Mouse (Mus musculus) testis, postnatal 14 days (tissue): ENCODE results near the gene Bcap31.

Experiments
- DNase-seq: peaks from one replicate; pipeline ENCODE4 v3.0.0; 2021; ENCODE audit warnings: low spot score

The Bcap31 gene

DNA sequence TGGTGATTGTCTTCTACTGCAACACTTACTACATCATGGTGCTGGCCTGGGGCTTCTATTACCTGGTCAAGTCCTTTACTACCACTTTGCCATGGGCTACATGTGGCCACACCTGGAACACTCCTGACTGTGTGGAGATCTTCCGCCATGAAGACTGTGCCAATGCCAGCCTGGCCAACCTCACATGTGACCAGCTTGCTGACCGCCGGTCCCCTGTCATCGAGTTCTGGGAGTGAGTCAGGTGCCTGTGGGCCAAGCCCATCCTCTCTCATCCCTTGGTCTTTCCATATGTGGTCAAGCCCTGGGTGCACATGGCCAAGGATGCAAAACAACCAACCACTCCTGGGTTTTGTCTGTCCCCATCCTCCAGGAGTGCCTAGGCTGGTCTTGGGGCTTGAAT lies 39.3 kb downstream of the Bcap31 start:
- no peak for DNase-seq

DNA sequence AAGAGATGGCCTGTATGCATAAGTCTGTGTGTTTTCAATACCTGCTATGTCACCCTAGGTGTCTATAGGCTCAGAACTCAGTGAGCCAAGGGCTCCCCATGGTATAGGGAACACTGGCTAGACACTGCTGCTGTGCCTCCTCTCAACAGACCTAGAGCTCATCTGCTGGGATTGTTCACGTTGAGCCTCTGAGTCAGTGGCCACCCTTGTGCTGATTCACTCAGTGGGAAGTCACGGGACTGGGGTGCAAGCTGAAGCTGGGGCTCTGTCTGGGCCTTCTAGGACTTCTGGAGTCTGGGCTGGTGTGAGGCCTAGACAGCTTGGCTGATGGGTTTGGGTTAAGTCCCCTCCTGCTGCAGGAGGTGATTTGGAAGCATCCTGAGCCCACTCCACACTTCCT lies 40.7 kb downstream of the Bcap31 start:
- DNase-seq = no peak

DNA sequence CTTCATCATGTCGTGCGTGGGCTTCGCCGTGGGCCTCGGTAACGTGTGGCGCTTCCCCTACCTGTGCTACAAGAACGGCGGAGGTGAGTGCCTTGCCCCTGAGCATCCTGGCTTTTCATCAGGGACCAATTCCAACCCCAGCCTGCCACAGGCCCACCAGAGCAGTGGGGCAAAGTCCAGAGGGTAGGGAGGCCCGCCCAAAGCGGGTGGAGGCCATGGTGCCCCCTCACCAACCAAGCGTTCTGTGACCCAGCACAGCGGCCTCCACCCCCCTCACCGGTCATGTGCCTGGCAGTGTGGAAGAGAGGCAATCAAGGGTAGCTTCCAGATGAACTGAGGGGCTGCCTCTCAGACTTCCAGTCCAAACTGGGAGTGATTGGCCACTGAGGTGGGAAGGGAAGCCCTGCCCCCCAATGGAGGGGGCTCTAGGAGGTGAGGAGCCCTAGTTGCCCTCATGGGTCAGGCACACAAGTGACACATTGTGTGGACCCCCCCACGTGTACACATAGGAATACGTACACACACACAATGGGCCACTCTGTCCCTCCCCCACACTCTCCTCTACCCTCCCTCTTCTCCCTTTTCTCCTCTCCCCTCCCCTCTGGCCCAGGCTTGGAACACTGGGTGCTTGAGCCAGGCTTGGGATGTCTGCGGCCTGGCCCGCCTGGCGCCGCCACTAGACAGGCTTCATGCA lies 41.9 kb downstream of the Bcap31 start:
- peak; percentile 17 for DNase-seq

DNA sequence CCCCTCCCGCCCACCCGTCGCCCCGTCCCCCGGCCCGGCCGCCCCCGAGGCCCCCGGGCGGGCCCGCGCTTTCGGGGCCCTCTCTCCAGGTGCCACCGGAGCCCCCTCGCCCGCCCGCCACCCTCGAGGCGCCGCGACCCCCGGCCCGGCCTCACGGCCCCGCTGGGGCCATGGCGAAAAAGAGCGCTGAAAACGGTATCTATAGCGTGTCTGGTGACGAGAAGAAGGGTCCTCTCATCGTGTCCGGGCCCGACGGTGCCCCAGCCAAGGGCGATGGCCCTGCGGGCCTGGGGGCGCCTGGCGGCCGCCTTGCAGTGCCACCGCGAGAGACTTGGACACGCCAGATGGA lies 42.4 kb downstream of the Bcap31 start:
- DNase-seq = no peak

DNA sequence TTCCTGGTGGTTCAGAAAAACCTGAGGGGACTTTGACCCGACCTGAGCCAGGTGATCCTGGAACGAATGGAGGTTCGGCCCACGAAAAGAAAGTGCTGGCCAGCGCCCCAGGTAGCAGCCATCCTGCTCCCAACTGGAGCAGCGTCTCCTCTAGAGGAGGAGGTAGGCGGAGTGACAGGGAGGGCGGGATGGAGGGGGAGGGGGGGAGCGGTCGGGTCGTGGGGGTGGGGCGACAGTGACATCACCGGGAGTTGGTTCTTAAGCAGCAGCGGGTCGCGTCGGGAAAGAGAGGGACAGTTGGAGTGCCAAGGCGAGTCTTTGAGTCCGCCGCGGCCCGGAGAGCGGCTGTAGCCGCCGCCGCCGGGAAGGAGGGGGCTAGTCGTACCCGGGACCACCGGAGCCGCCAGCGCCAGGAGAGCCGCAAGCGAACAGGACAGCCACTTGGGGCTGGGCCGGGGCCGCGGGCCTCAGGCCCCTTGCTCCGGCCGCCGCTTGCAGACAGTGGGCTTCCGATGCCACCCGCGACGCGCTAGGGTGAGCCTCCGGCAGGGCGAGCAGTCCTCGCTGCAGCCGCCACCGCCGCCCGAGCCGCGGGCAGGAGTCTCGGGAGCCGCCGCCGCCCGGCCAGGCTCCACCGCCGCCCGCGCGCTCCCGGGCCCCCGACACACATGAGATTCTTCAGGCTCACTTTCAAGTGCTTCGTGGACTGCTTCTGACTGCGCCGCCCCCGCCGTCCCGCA lies 42.9 kb downstream of the Bcap31 start, which contains the start of gene Slc6a8:
TSS of gene Slc6a8 (plus strand) at position 272 of the 740 bp plus-strand sequence.
- peak; percentile 39 for DNase-seq

DNA sequence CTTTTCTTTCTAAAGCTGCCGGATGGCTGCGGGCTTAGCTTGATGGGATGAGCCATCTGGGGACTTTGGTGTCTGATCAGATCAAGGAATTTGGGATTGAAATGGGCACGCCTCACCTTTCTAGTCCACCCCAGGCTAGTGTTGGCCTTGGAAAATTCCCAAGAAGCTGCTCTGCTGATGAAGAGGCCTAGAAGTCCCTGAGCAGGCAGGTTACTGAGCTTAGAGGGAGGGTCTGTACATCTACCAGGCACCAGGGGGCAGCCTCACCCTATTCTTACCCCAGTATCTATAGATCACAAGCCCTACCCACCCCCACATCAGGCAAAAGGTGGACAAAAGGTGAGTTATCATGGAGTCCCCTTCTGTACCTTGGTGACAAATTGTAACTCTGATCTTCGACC lies 43.9 kb downstream of the Bcap31 start:
- no peak for DNase-seq

DNA sequence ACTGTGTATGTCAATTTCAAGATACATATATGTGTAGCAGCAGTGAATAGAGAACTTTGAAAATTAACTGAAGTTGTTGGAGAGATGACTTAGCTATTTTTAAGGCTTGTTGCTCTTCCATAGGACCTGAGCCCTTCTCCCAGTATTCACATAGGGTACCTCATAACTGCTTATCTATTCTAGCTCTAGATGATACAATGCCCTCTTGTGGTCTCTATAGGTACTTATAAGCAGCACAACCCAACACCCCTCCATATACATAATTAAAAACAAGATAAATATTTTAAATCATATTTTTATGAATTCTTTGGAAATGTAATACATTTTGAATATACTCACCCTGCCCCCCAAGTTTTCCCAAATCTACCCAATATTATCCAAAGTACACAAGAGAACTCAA lies 52.8 kb downstream of the Bcap31 start:
- no peak for DNase-seq

DNA sequence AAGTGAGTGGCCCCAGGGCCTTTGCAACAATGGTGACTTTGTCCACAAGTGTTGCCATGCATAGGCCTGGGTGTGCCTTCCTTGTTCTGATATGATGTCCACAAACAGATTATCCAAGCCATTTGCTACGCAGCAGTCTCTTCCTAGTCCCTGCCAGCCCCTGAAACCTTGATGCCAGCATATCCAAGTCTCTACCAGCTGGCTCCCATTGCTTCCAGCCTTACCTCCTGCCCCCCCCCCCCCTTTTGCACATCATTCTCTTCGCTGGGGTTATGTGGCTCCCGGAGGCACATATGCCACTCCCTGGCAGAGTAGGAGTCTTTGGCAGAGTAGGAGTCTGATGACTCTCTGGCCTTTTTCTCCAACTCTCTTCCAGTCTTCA lies 55.7 kb downstream of the Bcap31 start:
- no peak for DNase-seq

DNA sequence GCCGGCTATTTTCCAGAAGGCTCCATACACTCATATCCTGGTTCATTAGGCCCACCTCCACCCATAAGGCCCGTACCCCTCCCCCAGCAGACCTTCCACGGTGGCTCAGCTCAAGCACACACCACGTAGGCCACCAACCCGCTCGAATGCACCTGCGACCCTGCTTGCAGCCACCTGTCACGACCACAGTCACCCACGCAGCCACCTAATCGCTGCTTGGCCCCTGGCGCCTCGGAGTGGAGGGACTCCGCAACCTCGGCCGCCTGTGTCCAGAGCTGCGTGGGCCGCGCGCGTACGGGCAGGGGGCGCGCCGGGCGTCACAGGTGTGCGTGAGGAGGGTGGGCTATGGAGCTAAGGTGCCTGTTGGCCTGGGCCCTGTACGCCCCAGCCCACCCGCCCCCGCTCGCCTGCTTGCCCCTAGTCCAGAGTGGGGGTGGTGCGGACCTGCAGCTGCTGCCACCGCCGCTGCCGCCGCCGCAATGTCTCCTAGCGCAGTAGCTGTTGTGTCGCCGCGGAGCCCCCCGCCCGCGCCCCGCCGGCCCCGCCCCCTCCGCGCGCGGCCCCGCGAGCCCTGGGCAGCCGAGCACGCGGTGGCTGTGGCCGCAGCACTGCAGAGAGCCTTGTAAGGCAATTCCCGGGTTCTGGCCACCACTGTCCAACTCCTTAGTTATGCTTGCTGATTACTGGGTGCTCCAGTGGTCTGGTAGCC lies 56.2 kb downstream of the Bcap31 start, which contains the start of gene Pnck:
TSS of gene Pnck (minus strand) at position 543 of the 709 bp plus-strand sequence.
- DNase-seq = no peak

DNA sequence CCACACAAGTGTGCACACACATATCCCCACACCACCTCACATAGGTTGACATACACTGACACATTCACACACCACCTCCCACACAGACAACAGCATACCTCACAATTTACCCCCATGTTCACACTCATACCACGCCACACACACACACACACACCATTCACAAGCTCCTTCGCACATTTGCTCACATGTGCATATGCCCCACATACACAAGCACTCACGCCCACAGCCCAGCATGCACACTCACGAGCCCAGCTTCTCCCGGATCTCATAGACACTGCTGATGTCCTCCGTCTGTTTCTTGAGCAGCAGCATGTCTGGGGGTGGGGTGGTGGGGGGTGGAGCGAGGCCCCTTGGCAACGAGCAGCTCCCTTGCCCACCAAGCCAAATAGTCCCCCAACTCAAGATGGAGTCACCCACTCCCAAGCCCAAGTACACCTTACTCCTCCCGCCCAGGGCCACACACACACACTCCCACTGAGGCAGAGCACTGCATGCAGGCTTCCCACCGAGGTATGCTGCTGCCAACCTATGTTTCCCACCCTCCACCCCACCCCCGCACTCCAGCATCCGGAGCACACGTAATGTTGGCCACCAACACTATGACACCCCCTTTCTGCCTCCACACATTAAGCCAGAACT lies 56.9 kb downstream of the Bcap31 start:
- DNase-seq = no peak

DNA sequence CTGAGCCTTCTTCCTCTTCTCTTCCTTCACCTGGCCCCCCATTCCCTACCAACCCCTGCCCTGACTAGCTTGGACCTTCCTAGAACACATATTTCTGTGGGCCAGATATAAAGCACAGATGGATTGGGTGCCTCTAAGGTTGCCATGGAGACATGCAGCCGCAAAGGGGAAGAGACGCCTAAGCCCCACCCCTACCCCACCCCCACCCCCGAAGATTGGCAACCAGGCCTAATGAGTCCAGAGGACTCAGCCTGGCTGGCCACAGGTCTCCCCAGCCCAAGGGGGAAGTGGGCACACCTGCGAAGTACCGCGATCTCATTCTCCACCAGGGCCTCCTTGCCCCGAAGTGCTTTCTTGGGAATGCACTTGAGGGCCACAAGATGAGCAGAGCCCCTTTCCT lies 57.6 kb downstream of the Bcap31 start:
- no peak for DNase-seq

DNA sequence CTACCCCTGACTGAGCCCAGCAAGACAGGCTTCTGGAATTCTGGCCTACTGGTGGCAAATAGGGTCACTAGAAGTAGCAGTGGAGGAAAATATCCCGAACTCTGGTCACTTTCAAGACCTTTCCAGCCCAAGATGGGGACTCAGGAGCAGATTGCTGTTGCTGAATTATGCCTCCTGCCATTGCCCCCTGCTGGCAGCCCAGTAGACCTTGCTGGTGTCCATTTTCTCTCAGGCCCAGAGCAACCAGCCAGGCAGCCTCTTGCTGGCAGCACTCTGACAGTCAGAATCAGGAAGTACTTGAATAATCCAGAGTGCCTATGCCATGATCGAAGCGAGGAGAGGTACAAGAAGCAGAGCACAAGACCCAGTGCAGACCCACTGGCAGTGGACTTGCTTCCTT lies 60.4 kb downstream of the Bcap31 start:
- no peak for DNase-seq

DNA sequence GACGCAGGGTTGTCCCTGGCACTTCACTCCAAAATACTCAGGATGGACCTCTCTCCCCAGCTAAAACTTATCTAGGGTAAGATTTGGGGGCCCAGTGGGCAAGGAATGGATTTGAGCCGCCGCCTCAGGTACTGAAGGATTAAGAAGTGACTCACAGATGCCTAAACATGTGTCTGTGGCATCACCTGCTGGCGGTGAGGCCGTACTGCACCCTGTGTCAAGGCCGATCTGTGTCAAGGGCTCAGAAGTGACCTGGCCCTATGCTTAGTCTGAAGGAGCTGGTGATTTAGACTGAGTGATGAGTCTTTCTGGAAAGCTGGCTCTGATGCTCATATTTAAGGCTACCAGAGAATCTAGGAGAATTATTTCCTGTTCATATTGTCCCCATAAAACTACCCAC lies 61.8 kb downstream of the Bcap31 start:
- DNase-seq = peak; percentile 31

DNA sequence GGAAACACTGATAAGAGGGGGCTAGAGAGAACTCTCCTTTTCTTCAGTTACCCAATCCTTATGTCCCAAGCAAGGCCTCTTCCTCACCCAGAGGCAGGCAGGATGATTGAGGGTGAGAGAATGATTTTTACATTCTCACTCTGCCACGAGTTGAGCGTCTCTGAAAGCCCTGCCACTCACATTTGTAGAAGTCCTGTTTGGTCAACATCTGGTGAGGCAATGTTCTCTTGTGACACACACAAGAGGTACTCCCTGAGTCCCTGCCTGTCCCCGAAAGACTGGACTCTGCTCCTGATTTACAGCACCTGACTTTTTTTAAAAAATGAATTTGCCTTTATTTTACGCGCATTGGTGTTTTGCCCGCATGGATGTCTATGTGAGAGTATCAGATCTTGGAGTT lies 62.6 kb downstream of the Bcap31 start:
- DNase-seq = no peak

DNA sequence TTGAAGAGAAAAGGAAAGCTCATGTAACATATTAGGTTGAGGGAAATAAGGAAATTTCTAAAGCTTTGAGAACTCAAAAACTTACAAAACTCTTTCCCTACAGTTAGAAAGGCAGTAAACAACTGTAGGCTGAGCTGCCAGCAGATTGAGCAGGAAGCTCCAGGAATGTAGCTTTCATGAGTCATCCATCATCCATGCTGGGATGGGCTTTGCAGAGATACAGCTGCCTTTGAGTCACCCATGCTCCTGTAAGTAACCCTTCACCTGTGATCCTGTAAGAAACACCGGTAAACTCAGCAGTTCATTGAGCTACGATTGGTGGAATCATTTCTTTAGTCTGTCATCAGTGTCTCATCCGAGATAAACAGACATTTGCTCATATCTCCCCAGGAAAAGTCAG lies 65.1 kb downstream of the Bcap31 start:
- DNase-seq = no peak

DNA sequence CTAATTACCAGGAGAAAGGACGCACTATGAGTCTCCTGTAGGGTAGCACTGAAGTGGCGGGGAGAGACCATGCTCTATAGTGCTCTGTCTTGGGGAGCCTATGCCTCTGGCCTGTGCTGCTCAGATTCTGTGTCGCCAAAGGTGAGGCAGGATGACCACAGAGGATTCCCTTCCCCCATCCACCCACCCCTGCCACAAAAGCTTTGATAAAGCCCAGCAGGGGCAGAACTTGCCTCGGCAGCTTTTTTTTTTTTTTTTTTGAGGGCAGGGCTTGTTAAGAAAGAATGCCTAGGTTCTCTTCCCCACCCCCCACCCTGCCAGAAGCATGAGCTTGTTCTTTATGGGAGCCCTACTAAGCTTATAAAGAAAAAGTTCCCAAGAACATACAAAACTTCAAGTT lies 70.9 kb downstream of the Bcap31 start:
- no peak for DNase-seq

DNA sequence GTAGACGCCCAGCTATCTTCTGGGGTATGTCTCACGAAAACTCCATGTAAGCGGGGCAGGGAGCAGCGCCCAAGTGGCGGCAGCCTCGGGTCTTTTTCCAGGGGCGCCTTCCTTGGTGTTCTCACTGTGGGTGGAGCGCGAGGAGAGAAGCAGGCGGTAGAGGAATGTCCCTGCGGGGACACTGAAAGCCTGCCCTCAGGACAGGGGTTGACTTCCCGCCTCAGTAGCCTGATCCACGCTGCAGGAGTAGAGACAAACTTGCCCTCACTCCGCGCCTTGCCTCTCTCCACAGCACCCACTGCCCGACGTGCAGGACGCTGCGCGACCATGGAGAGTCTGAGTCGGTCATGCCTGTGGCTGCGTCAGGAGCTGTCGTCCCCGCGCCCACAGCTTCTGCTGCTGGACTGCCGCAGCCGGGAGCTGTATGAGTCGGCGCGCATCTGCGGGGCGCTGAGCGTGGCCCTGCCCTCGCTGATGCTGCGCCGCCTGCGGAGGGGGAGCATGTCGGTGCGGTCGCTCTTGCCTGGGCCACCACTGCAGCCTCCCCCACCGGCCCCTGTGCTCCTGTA lies 76.0 kb downstream of the Bcap31 start:
- DNase-seq = peak; percentile 19

DNA sequence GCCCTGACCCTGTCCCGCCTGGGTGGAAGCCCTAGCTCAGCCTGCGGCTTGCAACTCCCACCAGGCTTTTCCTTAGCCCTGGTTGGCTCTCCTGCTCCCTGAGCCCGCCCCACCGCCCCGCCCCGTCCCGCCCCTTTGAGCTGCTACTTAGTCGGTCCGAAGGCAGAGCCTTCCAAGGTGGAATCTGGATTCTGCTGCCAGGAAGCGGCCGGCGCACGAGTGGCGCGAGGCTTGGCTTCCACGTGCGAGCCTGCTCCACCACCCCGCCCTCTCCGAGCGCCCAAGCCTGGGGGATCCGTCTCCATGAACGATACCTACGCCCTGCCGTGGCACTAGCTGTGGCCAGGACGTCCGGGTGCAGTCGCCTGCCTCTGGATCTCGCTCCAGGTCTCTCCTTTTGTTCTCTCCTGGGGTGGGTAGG lies 76.7 kb downstream of the Bcap31 start, which contains the start of gene Dusp9:
TSS of gene Dusp9 (plus strand) at position 165 of the 421 bp plus-strand sequence.
- peak; percentile 65 for DNase-seq

DNA sequence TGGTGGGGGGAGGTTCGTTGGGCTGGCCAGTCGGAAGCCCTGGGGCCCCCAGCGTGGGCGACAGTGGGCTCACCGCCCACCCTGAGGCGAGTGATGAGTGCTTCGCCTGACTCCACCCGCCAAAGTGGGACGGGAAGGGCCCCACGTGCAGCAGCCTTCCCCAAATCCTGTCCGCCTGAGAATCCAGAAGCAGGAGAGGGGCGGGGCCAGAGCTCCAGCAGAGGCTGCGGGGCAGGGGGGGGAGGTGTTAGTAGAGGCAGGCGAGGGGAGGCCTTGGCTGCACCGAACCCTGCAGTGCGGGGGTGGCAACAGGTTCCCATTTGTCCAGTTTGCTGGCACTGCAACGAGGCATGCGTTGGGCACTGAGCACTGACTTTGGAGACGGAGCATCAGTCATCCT lies 78.6 kb downstream of the Bcap31 start:
- DNase-seq = no peak
